Mouse (Mus musculus) cortical plate, adult 2 months (tissue): Measurements from ENCODE around the gene Dcun1d2.

Experiments
- CTCF ChIP-seq: fragments of 200-500 bp; IDR thresholded peaks from 2 replicates; pipeline ENCODE4 v1.5.1; 2011; ENCODE audit warnings: mild to moderate bottlenecking, control low read depth, low read length; ENCODE audit not compliant: insufficient read depth; ENCODE audit errors: extremely low read depth
- POLR2A ChIP-seq: fragments of 200-500 bp; IDR thresholded peaks from 2 replicates; pipeline ENCODE4 v1.6.1; 2011; ENCODE audit warnings: mild to moderate bottlenecking, low read length, control low read depth; ENCODE audit not compliant: insufficient read depth; ENCODE audit errors: extremely low read depth

DNA sequence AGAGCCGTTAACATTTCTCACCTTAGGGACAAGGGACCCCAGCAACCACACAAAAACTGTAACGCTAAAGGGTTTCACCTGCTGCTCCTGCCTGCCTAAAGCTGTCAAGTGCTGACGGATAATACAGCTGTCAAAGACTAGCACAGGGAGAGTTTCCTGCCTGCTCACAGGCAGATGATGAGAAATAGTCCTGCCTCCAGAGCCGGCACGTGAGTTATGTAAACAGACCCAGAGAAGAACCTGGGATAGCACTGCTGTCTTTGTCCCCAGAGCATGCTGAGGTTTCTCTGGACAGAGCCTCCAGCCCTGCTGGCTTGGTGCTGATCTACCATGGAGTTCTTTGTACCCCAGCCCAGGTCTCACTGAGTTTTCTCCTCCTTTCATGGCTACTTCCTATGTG is 70.8 kb downstream of the Dcun1d2 start:
- TF ChIP-seq POLR2A = no peak
- no peak for TF ChIP-seq CTCF
